Mouse (Mus musculus) ES-Bruce4 (cell line): ENCODE measurements around the gene Rassf3. TPM values are rescaled to one million over a fixed set of nuclear protein-coding genes. Genes with fewer than 3 reads are reported as not detected.

Experiments
- H3K27ac ChIP-seq: 2 replicates; pipeline ENCODE4 v1.5.1; 2012; ENCODE audit warnings: low read length, inconsistent platforms; ENCODE audit not compliant: insufficient read depth
- H3K27me3 ChIP-seq: 2 replicates; pipeline ENCODE4 v1.6.1; 2012; ENCODE audit warnings: mild to moderate bottlenecking, low read length, inconsistent platforms; ENCODE audit not compliant: control insufficient read depth, poor library complexity, insufficient read depth, severe bottlenecking
- H3K36me3 ChIP-seq: 2 replicates; pipeline ENCODE4 v1.6.1; 2012; ENCODE audit warnings: inconsistent platforms, mild to moderate bottlenecking, low read length, moderate library complexity; ENCODE audit not compliant: control insufficient read depth, poor library complexity, insufficient read depth, severe bottlenecking
- H3K4me1 ChIP-seq: one replicate; pipeline ENCODE4 v1.8.1; 2011; ENCODE audit warnings: low read length; ENCODE audit not compliant: control insufficient read depth, insufficient read depth
- H3K4me3 ChIP-seq: 2 replicates; pipeline ENCODE4 v1.5.1; 2011; ENCODE audit warnings: low read depth, mild to moderate bottlenecking, low read length
- H3K9ac ChIP-seq: 2 replicates; pipeline ENCODE4 v1.6.1; 2012; ENCODE audit warnings: low read depth, mild to moderate bottlenecking, inconsistent platforms; ENCODE audit not compliant: poor library complexity, severe bottlenecking
- H3K9me3 ChIP-seq: replicated peaks from 2 replicates; pipeline ENCODE4 v1.6.1; 2012; ENCODE audit warnings: mild to moderate bottlenecking, low read length, inconsistent platforms; ENCODE audit not compliant: control insufficient read depth, poor library complexity, insufficient read depth, severe bottlenecking
- CTCF ChIP-seq: IDR thresholded peaks from one replicate; pipeline ENCODE4 v1.8.1; 2011; ENCODE audit warnings: low read depth, low read length
- EP300 ChIP-seq: IDR thresholded peaks from 2 replicates; pipeline ENCODE4 v1.6.1; 2011; ENCODE audit warnings: low read depth, low read length; ENCODE audit not compliant: insufficient read depth
- POLR2A ChIP-seq: IDR thresholded peaks from one replicate; pipeline ENCODE4 v1.8.1; 2011; ENCODE audit warnings: low read length; ENCODE audit not compliant: insufficient read depth
- polyA plus RNA-seq: library from polyadenylated mRNA; stranded (reverse); fragments of >200 nt; gene quantifications from 2 replicates; pipeline ENCODE4 v1.2.4, GENCODE M21; 2011; ENCODE audit warnings: low read depth; ENCODE audit not compliant: missing spikeins, insufficient read depth, insufficient read length

The Rassf3 gene
- polyA plus RNA-seq, 1 experiment: 41.7 TPM

DNA sequence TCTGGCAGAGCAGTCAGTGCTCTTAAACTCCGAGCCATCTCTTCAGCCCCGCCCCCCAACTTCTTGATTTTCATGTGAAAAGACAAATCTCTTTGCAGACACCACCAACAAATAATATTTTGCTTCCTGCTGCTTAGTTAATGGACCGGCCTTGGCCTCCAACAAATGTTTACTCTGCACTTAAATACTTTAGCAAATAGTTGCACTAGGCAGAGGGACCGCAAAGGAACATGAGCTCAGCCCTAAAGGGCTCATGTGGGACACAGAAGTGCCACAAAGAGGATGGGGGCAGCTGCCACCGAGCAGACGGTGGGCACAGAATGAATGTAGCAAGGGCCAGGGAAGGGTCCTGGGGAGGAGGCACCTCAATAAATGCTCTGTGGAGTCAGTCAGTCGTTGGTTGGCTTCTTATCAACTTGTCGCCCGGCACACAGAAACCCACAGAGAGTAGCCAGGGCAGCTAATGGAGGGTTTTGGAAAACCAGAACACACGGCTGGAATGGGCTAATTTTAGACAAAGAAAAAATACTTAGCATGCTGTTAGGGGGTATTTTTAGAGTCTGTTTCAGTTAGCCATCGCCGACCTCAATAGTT is 44.0 kb downstream of the Rassf3 start:
- no peak overlapping the region for H3K9ac ChIP-seq
- H3K27me3 ChIP-seq: no peaks in the 10 kb centered on the region
- peaks cover 32% of the 10 kb centered on the region for H3K4me1 ChIP-seq
- no peak for TF ChIP-seq POLR2A
- no peak for TF ChIP-seq EP300
- TF ChIP-seq CTCF: no peak
- H3K9me3 ChIP-seq: no peaks in the 10 kb centered on the region
- no peaks in the 10 kb centered on the region for H3K36me3 ChIP-seq
- no peak overlapping the region for H3K4me3 ChIP-seq
- H3K27ac ChIP-seq: no peak overlapping the region

DNA sequence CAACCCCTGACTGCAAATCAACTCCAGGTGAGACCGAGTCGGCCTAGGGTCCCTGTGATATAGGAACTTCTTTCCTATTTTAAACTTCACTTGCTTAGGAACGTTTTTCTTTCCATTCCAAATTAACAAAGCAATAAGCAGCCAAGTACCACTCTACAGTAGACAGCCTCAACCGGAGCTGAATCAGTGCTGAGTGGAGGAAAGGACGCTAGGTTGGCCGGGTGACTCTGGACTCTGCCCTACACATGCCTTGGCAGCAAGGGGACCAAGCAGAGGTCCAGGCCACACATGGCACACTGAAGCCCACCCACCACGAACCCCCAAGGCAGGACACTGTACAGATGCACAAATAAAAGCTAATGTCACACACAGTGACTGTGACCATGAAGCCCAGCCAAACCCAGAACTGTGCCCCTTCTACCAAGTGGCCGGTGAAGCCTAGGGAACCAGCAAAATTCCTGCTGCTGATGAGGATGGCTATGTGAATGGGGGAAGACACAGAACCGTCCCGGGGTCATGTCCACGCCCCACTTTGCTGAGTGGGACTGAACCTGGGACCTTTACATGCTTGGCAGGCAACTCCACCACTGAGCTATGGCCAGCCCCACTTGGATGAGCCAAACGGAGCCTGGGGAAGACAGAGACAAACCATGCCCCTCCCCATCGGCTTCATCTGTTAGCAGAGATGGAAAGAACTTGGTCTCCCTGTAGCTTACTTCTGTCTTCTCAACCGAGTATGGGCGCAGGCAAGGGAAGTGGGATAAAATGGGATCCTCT is 45.2 kb downstream of the Rassf3 start:
- peak overlapping the region; percentile 8; the same call in 1 of the 2 replicates for H3K27ac ChIP-seq
- TF ChIP-seq EP300 (no peak), POLR2A (no peak), CTCF (no peak)
- H3K4me1 ChIP-seq: peaks cover 27% of the 10 kb centered on the region
- no peaks in the 10 kb centered on the region for H3K9me3 ChIP-seq
- no peaks in the 10 kb centered on the region for H3K36me3 ChIP-seq
- no peak overlapping the region for H3K4me3 ChIP-seq
- H3K9ac ChIP-seq: no peak overlapping the region
- no peaks in the 10 kb centered on the region for H3K27me3 ChIP-seq

DNA sequence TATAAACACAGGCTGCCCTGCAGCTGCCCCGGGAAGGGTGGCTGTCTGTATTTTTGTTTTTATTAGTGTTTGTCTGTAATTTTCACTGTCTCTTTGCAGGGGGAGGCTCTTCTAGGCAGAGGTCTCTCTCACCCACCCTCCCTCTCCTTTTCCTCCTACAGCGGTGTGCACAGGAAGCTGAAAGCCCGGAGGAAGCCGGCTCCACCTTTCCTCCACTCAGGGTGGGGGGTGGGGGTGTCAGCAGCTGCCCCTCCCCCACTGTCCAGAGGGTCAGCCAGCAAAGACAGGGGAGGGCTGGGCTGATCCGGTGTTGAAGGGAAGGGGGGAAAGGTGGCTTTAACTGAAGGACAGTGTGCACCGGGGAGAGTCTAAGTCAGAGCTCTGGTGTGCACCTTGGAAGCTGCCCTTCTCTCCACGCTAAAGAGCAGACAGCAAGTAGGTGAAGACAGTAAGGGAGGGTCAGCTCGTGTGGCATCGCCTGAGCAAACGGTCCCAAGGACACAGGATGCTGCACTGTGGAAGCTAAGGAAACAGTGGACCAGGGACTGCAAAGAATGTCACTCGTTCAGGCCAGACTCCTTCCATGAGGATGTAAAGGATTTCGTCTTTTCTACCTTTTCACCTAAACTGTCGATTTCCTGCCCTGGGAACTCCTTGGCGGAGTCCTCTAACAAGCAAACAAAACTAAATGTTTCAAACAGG is 46.0 kb downstream of the Rassf3 start:
- Histone ChIP-seq H3K9me3 (no peaks in the 10 kb centered on the region), H3K4me3 (0 out of 2 replicates have a peak overlapping the region, but pooled peaks have one; percentile 2), H3K36me3 (no peaks in the 10 kb centered on the region), H3K27ac (peak overlapping the region; percentile 8), H3K27me3 (no peaks in the 10 kb centered on the region), H3K9ac (no peak overlapping the region), H3K4me1 (peaks cover 26% of the 10 kb centered on the region)
- TF ChIP-seq EP300: peak; percentile 89
- no peak for TF ChIP-seq POLR2A

DNA sequence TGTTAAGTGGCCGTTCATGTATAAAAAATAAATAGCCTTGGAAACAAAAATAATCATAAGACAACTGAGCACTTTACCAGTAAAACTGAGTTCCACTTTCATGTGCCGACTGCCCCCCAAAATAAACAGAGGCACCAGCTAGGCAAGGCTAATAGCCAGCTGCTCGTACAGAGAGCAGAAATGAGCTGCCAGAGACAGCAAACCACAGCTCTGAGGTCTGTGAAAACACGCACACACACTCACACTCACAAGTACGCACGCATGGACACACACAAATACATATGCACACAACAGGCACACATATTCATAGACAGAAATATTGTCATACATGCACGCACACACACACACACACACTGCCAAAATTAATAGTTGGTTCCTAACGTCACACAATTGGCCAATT is 46.6 kb downstream of the Rassf3 start:
- no peak overlapping the region for H3K4me3 ChIP-seq
- no peaks in the 10 kb centered on the region for H3K9me3 ChIP-seq
- H3K27me3 ChIP-seq: no peaks in the 10 kb centered on the region
- H3K27ac ChIP-seq: no peak overlapping the region
- peaks cover 24% of the 10 kb centered on the region for H3K4me1 ChIP-seq
- TF ChIP-seq POLR2A (no peak), CTCF (no peak), EP300 (no peak)
- H3K9ac ChIP-seq: no peak overlapping the region
- H3K36me3 ChIP-seq: no peaks in the 10 kb centered on the region

DNA sequence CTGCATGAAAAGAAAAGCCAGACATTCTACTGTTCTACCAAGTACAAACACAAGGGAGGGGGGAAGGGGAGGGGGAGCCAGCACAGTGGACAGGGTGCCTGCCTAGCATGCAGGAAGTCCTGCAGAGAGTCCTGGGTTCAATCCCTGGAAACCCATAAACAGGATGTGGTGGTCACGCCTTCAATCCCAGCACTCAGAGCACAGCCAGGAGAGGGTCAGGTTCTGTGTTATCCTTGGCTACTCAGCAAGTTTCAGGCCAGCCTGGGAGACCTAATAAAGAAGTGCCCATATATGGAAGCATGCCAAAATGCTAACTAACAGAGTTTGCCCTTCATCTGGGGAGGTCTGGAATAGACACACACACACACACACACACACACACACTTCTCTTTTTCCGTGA is 47.1 kb downstream of the Rassf3 start:
- Histone ChIP-seq H3K27me3 (no peaks in the 10 kb centered on the region), H3K9ac (no peak overlapping the region), H3K9me3 (no peaks in the 10 kb centered on the region), H3K4me1 (peaks cover 24% of the 10 kb centered on the region), H3K27ac (no peak overlapping the region), H3K4me3 (no peak overlapping the region), H3K36me3 (no peaks in the 10 kb centered on the region)
- TF ChIP-seq POLR2A (no peak), CTCF (no peak), EP300 (0 out of 2 replicates have a peak, but pooled peaks have one; percentile 21)
